Mouse (Mus musculus): ENCODE measurements around the gene Smarce1. TPM values are rescaled to one million over a fixed set of nuclear protein-coding genes. Genes with fewer than 3 reads are reported as not detected.
"Not testable (repeated sequence)": the region's sequence is repeated elsewhere in the genome, so short reads cannot be mapped to it uniquely, and the experiment has no call there.

Smarce1 gene
- polyA plus RNA-seq, 1 experiment from 2014 or later = 154 TPM

DNA sequence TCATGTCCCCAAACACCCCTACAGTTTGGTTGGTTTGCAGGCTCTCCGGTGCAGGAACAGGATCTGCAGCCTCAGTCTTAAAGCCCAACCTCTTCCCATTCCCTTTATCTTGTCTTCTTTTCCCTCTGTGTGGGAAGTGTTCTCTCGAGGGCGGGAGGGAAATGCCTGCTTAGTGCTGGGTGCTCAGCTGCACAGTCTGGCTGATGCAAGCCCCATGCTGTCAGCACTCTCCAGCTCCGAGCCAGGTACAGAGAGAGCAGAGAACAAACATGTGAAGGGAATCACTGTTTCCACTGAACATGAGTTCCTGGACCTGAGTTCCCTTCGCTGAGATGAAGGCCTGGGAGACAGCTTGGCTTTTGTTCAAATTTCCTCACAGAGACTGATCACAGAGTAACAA, 19.4 kb upstream of the Smarce1 start:
- no peak for DNase-seq (ENCODE audit: low spot score)
- H3K27ac ChIP-seq = no peak overlapping the region
- H3K4me3 ChIP-seq (replicated peaks; ENCODE audit: low read depth, low read length) = no peak overlapping the region
- 49% methylated on average over 5 of the region's 5 CpGs for WGBS
- H3K27me3 ChIP-seq (ENCODE audit: insufficient read depth, low read length) = no peaks in the 10 kb centered on the region
- no peaks in the 10 kb centered on the region for H3K4me1 ChIP-seq (replicated peaks; ENCODE audit: insufficient read depth, low read length)
- no peaks in the 10 kb centered on the region for H3K36me3 ChIP-seq (ENCODE audit: insufficient read depth, low read length)
- no peak for TF ChIP-seq CTCF (IDR thresholded peaks at IDR 0.05; ENCODE audit: low read depth)
- ATAC-seq (replicated peaks; ENCODE audit: low FRiP score, low read depth) = no peak
- H3K9me3 ChIP-seq (replicated peaks; ENCODE audit: low read length) = no peaks in the 10 kb centered on the region
- H3K4me2 ChIP-seq (ENCODE audit: low read length) = no peak overlapping the region
- no peak overlapping the region for H3K9ac ChIP-seq (ENCODE audit: low read depth, low read length)

DNA sequence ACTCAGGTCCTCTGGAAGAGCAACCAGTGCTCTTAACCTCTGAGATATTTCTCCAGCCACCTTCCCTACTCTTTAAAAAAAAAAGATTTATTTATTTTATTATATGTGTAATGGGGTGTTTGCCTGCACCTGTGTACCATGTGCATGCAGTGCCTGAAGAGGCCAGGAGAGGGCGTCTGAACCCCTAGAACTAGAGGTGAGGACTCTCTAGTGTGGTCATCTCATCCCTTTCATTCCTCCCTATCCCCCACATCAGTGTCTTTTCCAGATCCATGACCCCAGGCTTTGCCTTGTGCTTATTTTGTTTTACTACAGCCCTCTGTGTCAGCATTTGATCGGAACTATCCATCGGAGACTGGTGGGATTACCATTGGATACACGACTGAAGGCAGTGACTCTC, 18.3 kb upstream of the Smarce1 start:
- Histone ChIP-seq H3K9ac (ENCODE audit: low read depth, low read length) (no peak overlapping the region), H3K27me3 (ENCODE audit: insufficient read depth, low read length) (no peaks in the 10 kb centered on the region)
- whole genome bisulfite sequencing = 62% methylated on average over 4 of the region's 4 CpGs

DNA sequence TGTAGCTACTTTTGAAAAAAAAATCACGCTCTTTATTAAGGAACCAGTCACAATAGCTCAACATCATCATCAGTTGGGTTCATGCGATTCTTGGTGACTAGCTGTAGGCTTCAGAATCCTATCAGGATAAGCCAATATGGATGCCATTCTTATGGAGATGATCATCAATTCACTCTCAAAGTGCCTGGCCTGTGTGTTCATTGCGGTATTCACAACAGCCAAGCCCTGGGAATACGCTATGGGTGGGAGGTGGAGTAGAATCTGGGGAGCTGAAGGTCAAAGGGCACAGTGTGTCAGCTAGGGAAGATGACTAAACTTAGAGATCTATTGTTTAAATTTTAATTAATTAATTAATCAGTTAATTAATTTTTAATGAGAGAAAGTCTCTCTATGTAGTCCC, 17.1 kb upstream of the Smarce1 start:
- WGBS = 94% methylated on average over 4 of the region's 4 CpGs
- no peak for ATAC-seq (replicated peaks; ENCODE audit: low FRiP score, low read depth)
- no peak for TF ChIP-seq CTCF (IDR thresholded peaks at IDR 0.05; ENCODE audit: low read depth)

More for the DNA sequence above, 18.3 kb upstream of the Smarce1 start:
- peak; percentile 67 for TF ChIP-seq CTCF (IDR thresholded peaks at IDR 0.05; ENCODE audit: low read depth)
- ATAC-seq (replicated peaks; ENCODE audit: low FRiP score, low read depth) = no peak
- no peaks in the 10 kb centered on the region for H3K36me3 ChIP-seq (ENCODE audit: insufficient read depth, low read length)
- no peak overlapping the region for H3K27ac ChIP-seq
- no peak overlapping the region for H3K4me3 ChIP-seq (replicated peaks; ENCODE audit: low read depth, low read length)
- H3K4me1 ChIP-seq (replicated peaks; ENCODE audit: insufficient read depth, low read length) = 0 out of 2 replicates have a peak, but pooled peaks cover 1% of the 10 kb centered on the region
- DNase-seq (ENCODE audit: low spot score) = no peak
- no peak overlapping the region for H3K4me2 ChIP-seq (ENCODE audit: low read length)
- no peaks in the 10 kb centered on the region for H3K9me3 ChIP-seq (replicated peaks; ENCODE audit: low read length)

DNA sequence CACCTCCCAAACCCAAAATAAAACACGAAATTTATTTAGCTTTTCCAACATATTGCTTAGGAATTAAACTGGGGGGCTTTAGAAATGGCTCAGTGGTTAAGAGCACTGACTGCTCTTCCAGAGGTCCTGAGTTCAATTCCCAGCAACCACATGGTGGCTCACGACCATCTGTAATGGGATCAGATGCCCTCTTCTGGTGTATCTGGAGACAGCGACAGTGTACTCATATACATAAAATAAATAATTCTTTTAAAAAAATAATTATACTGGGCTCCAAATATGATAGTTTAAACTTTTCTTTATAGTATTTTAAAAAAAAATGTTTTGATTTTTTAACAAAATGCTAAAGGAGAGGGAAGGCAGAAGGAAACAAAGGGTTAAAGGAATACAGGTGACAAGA, 13.7 kb upstream of the Smarce1 start:
- not testable (repeated sequence) for DNase-seq (ENCODE audit: low spot score); H3K4me2 ChIP-seq (ENCODE audit: low read length); H3K4me3 ChIP-seq (replicated peaks; ENCODE audit: low read depth, low read length); H3K27ac ChIP-seq; H3K36me3 ChIP-seq (ENCODE audit: insufficient read depth, low read length); ATAC-seq (replicated peaks; ENCODE audit: low FRiP score, low read depth); H3K9ac ChIP-seq (ENCODE audit: low read depth, low read length); H3K27me3 ChIP-seq (ENCODE audit: insufficient read depth, low read length); H3K4me1 ChIP-seq (replicated peaks; ENCODE audit: insufficient read depth, low read length); H3K9me3 ChIP-seq (replicated peaks; ENCODE audit: low read length)
- 52% methylated on average over 3 of the region's 3 CpGs for WGBS
- TF ChIP-seq CTCF (IDR thresholded peaks at IDR 0.05; ENCODE audit: low read depth) = 0 out of 2 replicates have a peak, but pooled peaks have one; percentile 4

More for the DNA sequence above, 17.1 kb upstream of the Smarce1 start:
- Histone ChIP-seq H3K27me3 (ENCODE audit: insufficient read depth, low read length) (no peaks in the 10 kb centered on the region), H3K4me3 (replicated peaks; ENCODE audit: low read depth, low read length) (no peak overlapping the region), H3K27ac (no peak overlapping the region), H3K4me2 (ENCODE audit: low read length) (no peak overlapping the region), H3K36me3 (ENCODE audit: insufficient read depth, low read length) (no peaks in the 10 kb centered on the region), H3K4me1 (replicated peaks; ENCODE audit: insufficient read depth, low read length) (0 out of 2 replicates have a peak, but pooled peaks cover 7% of the 10 kb centered on the region), H3K9me3 (replicated peaks; ENCODE audit: low read length) (no peaks in the 10 kb centered on the region), H3K9ac (ENCODE audit: low read depth, low read length) (no peak overlapping the region)
- DNase-seq (ENCODE audit: low spot score) = no peak

DNA sequence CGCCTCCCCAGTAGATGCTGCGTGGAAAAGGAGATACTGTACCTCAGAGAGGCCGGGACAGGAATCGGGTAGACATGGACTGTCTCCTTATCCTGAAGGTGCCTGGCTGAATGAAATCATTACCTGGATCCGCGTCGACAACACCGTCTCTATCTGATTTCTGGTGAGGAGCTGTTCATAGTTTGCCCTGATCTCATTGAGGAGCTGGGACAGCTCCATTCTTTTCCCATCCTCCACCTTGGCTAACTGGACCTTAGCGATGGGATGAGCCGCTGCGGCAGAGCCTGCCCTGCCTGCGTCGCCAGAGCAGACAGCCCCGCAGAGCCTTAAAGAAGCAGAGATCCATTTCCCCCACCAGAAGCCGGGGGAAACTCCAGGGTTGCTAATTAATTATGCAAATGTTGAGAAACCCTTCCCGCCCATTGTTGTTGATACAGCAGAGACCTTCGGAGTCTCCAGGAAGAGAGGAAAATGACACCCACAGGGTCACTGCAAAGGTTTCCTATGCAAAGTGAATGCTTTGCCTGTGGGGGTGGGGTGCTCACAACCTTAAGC, 13.1 kb upstream of the Smarce1 start, which contains the start of gene Krt222:
Gene Krt222, minus strand, starts transcription at position 266 of the 555 bp plus-strand sequence.
- peak; percentile 40 for DNase-seq (ENCODE audit: low spot score)

DNA sequence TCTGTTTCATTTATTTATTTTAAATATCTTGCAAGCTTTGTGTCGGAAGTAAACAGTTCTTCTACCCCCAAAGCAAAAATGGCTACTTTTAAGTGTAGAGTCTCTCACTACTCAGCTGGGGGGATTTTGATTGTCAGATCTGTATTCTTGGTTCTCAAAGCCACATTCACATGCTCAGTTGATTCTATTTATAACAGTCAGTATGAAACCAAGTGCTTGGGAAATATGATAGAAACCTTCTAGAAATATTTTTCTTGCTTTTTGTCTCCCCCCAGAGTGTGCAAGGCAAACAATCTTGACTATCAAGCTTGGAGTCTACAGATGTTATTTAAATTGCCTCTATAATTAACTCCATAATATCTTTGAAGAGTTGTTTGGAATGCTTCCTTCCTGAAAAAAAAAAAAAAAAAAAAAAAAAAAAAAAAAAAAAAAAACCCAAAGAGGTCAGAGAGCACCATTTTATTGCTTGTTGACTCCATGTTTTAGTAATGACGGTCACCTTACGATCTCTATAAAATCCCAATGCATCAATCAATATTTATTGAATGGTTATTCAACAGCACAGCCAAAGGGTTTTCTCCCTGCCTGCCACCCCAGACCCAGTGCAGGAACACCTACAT, 12.5 kb upstream of the Smarce1 start:
- Histone ChIP-seq H3K4me1 (replicated peaks; ENCODE audit: insufficient read depth, low read length) (0 out of 2 replicates have a peak, but pooled peaks cover 7% of the 10 kb centered on the region), H3K4me3 (replicated peaks; ENCODE audit: low read depth, low read length) (peak overlapping the region; percentile 24), H3K27me3 (ENCODE audit: insufficient read depth, low read length) (no peaks in the 10 kb centered on the region), H3K27ac (no peak overlapping the region), H3K36me3 (ENCODE audit: insufficient read depth, low read length) (no peaks in the 10 kb centered on the region), H3K9me3 (replicated peaks; ENCODE audit: low read length) (no peaks in the 10 kb centered on the region), H3K9ac (ENCODE audit: low read depth, low read length) (peak overlapping the region; percentile 23; the same call in 1 of the 2 replicates), H3K4me2 (ENCODE audit: low read length) (peak overlapping the region; percentile 59)
- ATAC-seq (replicated peaks; ENCODE audit: low FRiP score, low read depth) (no peak), DNase-seq (ENCODE audit: low spot score) (no peak)
- no peak for TF ChIP-seq CTCF (IDR thresholded peaks at IDR 0.05; ENCODE audit: low read depth)
- WGBS = 43% methylated on average over 3 of the region's 3 CpGs

More for the DNA sequence above, 13.1 kb upstream of the Smarce1 start, which contains the start of gene Krt222:
- no peak; the same call in 1 of the 2 replicates for ATAC-seq (replicated peaks; ENCODE audit: low FRiP score, low read depth)
- Histone ChIP-seq H3K9ac (ENCODE audit: low read depth, low read length) (peak within 1 kb of the TSS; percentile 23; the same call in 1 of the 2 replicates), H3K27ac (no peak within 1 kb of the TSS), H3K27me3 (ENCODE audit: insufficient read depth, low read length) (no peaks in the 10 kb centered on the region), H3K4me3 (replicated peaks; ENCODE audit: low read depth, low read length) (peak within 1 kb of the TSS; percentile 24), H3K4me1 (replicated peaks; ENCODE audit: insufficient read depth, low read length) (0 out of 2 replicates have a peak, but pooled peaks cover 7% of the 10 kb centered on the region), H3K36me3 (ENCODE audit: insufficient read depth, low read length) (no peaks in the 10 kb centered on the region), H3K4me2 (ENCODE audit: low read length) (peak within 1 kb of the TSS; percentile 59), H3K9me3 (replicated peaks; ENCODE audit: low read length) (no peaks in the 10 kb centered on the region)
- no peak for TF ChIP-seq CTCF (IDR thresholded peaks at IDR 0.05; ENCODE audit: low read depth)
- WGBS = 2% methylated on average over 17 of the region's 17 CpGs
